Mouse (Mus musculus) spleen, adult 2 months (tissue): Measurements from ENCODE around the gene Fam104a.

Experiments used
- CTCF ChIP-seq: fragments of 200-500 bp; IDR thresholded peaks from 2 replicates; pipeline ENCODE4 v1.5.1; 2011; ENCODE audit warnings: mild to moderate bottlenecking, inconsistent platforms; ENCODE audit not compliant: insufficient read depth, insufficient read length, insufficient replicate concordance; ENCODE audit errors: extremely low read depth
- POLR2A ChIP-seq: fragments of 200-500 bp; IDR thresholded peaks from 2 replicates; pipeline ENCODE4 v1.6.1; 2011; ENCODE audit warnings: low read depth, low read length, inconsistent platforms

GRCm38 (mm10) chr11:113611664-113612611, 72.0 kb downstream of the Fam104a start:
- TF ChIP-seq CTCF (peak; percentile 49; the same call in 1 of the 2 replicates), POLR2A (no peak)
